Mouse (Mus musculus): ENCODE results near the gene Oaz1. TPM values are rescaled to one million over a fixed set of nuclear protein-coding genes. Genes with fewer than 3 reads are reported as not detected.

The Oaz1 gene
- polyA plus RNA-seq, 1 experiment = 1,494 TPM

- Histone ChIP-seq H3K27me3 (ENCODE audit: control insufficient read depth, insufficient read depth, insufficient read length) (peaks cover 13% of the 10 kb centered on the region), H3ac (ENCODE audit: control insufficient read depth, insufficient read length, low read depth) (no peak overlapping the region), H3K79me3 (ENCODE audit: low read depth) (no peaks in the 10 kb centered on the region), H3K36me3 (ENCODE audit: control insufficient read depth, insufficient read depth) (no peaks in the 10 kb centered on the region), H3K79me2 (ENCODE audit: control insufficient read depth, insufficient read depth) (no peaks in the 10 kb centered on the region), H3K4me3 (ENCODE audit: insufficient read depth, poor library complexity, severe bottlenecking) (no peak overlapping the region)
- no peak for TF ChIP-seq FOSL1 (IDR thresholded peaks at IDR 0.05; ENCODE audit: insufficient read depth, low read length, poor library complexity, severe bottlenecking)
- TF ChIP-seq CEBPB (IDR thresholded peaks at IDR 0.05; ENCODE audit: low read depth) = no peak
- no peak for TF ChIP-seq USF1 (IDR thresholded peaks at IDR 0.05; ENCODE audit: low read depth)
- TF ChIP-seq MAX (IDR thresholded peaks at IDR 0.05) = no peak
- no peak for TF ChIP-seq CTCF (IDR thresholded peaks at IDR 0.05; ENCODE audit: control insufficient read depth, insufficient read depth, insufficient read length)
Measured at GRCm38 (mm10) chr10:80837827-80838226, 11.4 kb downstream of the Oaz1 start.

- no peak for TF ChIP-seq CEBPB (IDR thresholded peaks at IDR 0.05; ENCODE audit: low read depth)
- TF ChIP-seq USF1 (IDR thresholded peaks at IDR 0.05; ENCODE audit: low read depth) = no peak
- Histone ChIP-seq H3K79me3 (ENCODE audit: low read depth) (no peaks in the 10 kb centered on the region), H3K27me3 (ENCODE audit: control insufficient read depth, insufficient read depth, insufficient read length) (peaks cover 19% of the 10 kb centered on the region), H3K79me2 (ENCODE audit: control insufficient read depth, insufficient read depth) (no peaks in the 10 kb centered on the region), H3K36me3 (ENCODE audit: control insufficient read depth, insufficient read depth) (no peaks in the 10 kb centered on the region), H3ac (ENCODE audit: control insufficient read depth, insufficient read length, low read depth) (no peak overlapping the region), H3K4me3 (ENCODE audit: insufficient read depth, poor library complexity, severe bottlenecking) (no peak overlapping the region)
Measured at GRCm38 (mm10) chr10:80838346-80838912, 12.0 kb downstream of the Oaz1 start.

- H3K27me3 ChIP-seq (ENCODE audit: control insufficient read depth, insufficient read depth, insufficient read length) = peaks cover 33% of the 10 kb centered on the region
- no peak overlapping the region for H3K4me3 ChIP-seq (ENCODE audit: insufficient read depth, poor library complexity, severe bottlenecking)
- no peaks in the 10 kb centered on the region for H3K36me3 ChIP-seq (ENCODE audit: control insufficient read depth, insufficient read depth)
- H3K79me3 ChIP-seq (ENCODE audit: low read depth) = no peaks in the 10 kb centered on the region
- TF ChIP-seq CEBPB (IDR thresholded peaks at IDR 0.05; ENCODE audit: low read depth) = no peak
- TF ChIP-seq MAX (IDR thresholded peaks at IDR 0.05) = no peak
- no peak for TF ChIP-seq MYOD1 (IDR thresholded peaks at IDR 0.05; ENCODE audit: control insufficient read depth, insufficient read length, low read depth)
- H3K79me2 ChIP-seq (ENCODE audit: control insufficient read depth, insufficient read depth) = no peaks in the 10 kb centered on the region
- H3ac ChIP-seq (ENCODE audit: control insufficient read depth, insufficient read length, low read depth) = no peak overlapping the region
Measured at GRCm38 (mm10) chr10:80839848-80840247, 13.4 kb downstream of the Oaz1 start.

GRCm38 (mm10) chr10:80841685-80842084, 15.2 kb downstream of the Oaz1 start:
- Histone ChIP-seq H3K79me3 (ENCODE audit: low read depth) (no peaks in the 10 kb centered on the region), H3K4me3 (ENCODE audit: insufficient read depth, poor library complexity, severe bottlenecking) (no peak overlapping the region), H3K36me3 (ENCODE audit: control insufficient read depth, insufficient read depth) (no peaks in the 10 kb centered on the region), H3K27me3 (ENCODE audit: control insufficient read depth, insufficient read depth, insufficient read length) (peaks cover 41% of the 10 kb centered on the region), H3K79me2 (ENCODE audit: control insufficient read depth, insufficient read depth) (no peaks in the 10 kb centered on the region), H3ac (ENCODE audit: control insufficient read depth, insufficient read length, low read depth) (no peak overlapping the region)
- TF ChIP-seq FOSL1 (IDR thresholded peaks at IDR 0.05; ENCODE audit: insufficient read depth, low read length, poor library complexity, severe bottlenecking) (no peak), MYOG (IDR thresholded peaks at IDR 0.05; ENCODE audit: control insufficient read depth, extremely low read depth, insufficient read length) (no peak), MAX (IDR thresholded peaks at IDR 0.05) (no peak), MYOD1 (IDR thresholded peaks at IDR 0.05; ENCODE audit: control insufficient read depth, insufficient read length, low read depth) (no peak), CTCF (IDR thresholded peaks at IDR 0.05; ENCODE audit: control insufficient read depth, insufficient read depth, insufficient read length) (no peak), CEBPB (IDR thresholded peaks at IDR 0.05; ENCODE audit: low read depth) (no peak), USF1 (IDR thresholded peaks at IDR 0.05; ENCODE audit: low read depth) (no peak)

GRCm38 (mm10) chr10:80842334-80842733, 15.9 kb downstream of the Oaz1 start:
- Histone ChIP-seq H3K36me3 (ENCODE audit: control insufficient read depth, insufficient read depth) (no peaks in the 10 kb centered on the region), H3K79me2 (ENCODE audit: control insufficient read depth, insufficient read depth) (no peaks in the 10 kb centered on the region), H3ac (ENCODE audit: control insufficient read depth, insufficient read length, low read depth) (no peak overlapping the region), H3K4me3 (ENCODE audit: insufficient read depth, poor library complexity, severe bottlenecking) (no peak overlapping the region), H3K27me3 (ENCODE audit: control insufficient read depth, insufficient read depth, insufficient read length) (peaks cover 41% of the 10 kb centered on the region), H3K79me3 (ENCODE audit: low read depth) (no peaks in the 10 kb centered on the region)
- TF ChIP-seq CEBPB (IDR thresholded peaks at IDR 0.05; ENCODE audit: low read depth) (no peak), CTCF (IDR thresholded peaks at IDR 0.05; ENCODE audit: control insufficient read depth, insufficient read depth, insufficient read length) (no peak), MYOG (IDR thresholded peaks at IDR 0.05; ENCODE audit: control insufficient read depth, extremely low read depth, insufficient read length) (no peak), USF1 (IDR thresholded peaks at IDR 0.05; ENCODE audit: low read depth) (no peak), FOSL1 (IDR thresholded peaks at IDR 0.05; ENCODE audit: insufficient read depth, low read length, poor library complexity, severe bottlenecking) (no peak), MYOD1 (IDR thresholded peaks at IDR 0.05; ENCODE audit: control insufficient read depth, insufficient read length, low read depth) (no peak), MAX (IDR thresholded peaks at IDR 0.05) (no peak)

GRCm38 (mm10) chr10:80843087-80843930, 16.9 kb downstream of the Oaz1 start:
- TF ChIP-seq MAX (IDR thresholded peaks at IDR 0.05) (no peak), MYOG (IDR thresholded peaks at IDR 0.05; ENCODE audit: control insufficient read depth, extremely low read depth, insufficient read length) (no peak), USF1 (IDR thresholded peaks at IDR 0.05; ENCODE audit: low read depth) (no peak), FOSL1 (IDR thresholded peaks at IDR 0.05; ENCODE audit: insufficient read depth, low read length, poor library complexity, severe bottlenecking) (no peak), MYOD1 (IDR thresholded peaks at IDR 0.05; ENCODE audit: control insufficient read depth, insufficient read length, low read depth) (no peak), CEBPB (IDR thresholded peaks at IDR 0.05; ENCODE audit: low read depth) (no peak), CTCF (IDR thresholded peaks at IDR 0.05; ENCODE audit: control insufficient read depth, insufficient read depth, insufficient read length) (no peak)
- Histone ChIP-seq H3K79me3 (ENCODE audit: low read depth) (no peaks in the 10 kb centered on the region), H3K79me2 (ENCODE audit: control insufficient read depth, insufficient read depth) (no peaks in the 10 kb centered on the region), H3K4me3 (ENCODE audit: insufficient read depth, poor library complexity, severe bottlenecking) (no peak overlapping the region), H3K36me3 (ENCODE audit: control insufficient read depth, insufficient read depth) (no peaks in the 10 kb centered on the region), H3ac (ENCODE audit: control insufficient read depth, insufficient read length, low read depth) (no peak overlapping the region), H3K27me3 (ENCODE audit: control insufficient read depth, insufficient read depth, insufficient read length) (peaks cover 41% of the 10 kb centered on the region)
